Mouse (Mus musculus) left cerebral cortex, adult 2 months (tissue): ENCODE results near the gene Ankrd39. TPM values are rescaled to one million over a fixed set of nuclear protein-coding genes. Genes with fewer than 3 reads are reported as not detected.

Experiments used
- DNase-seq, 2 experiments: peaks; one replicate each; pipeline ENCODE4 v3.0.0; 2021 to 2022; ENCODE audit warnings: low spot score in 2 of 2, mixed read lengths in 1 of 2; ENCODE audit errors: extremely low spot score in 1 of 2
- H3K27ac ChIP-seq: fragments of 200-600 bp; 2 replicates; pipeline ENCODE4 v1.8.1; 2022
- H3K4me3 ChIP-seq: fragments of 200-600 bp; 2 replicates; pipeline ENCODE4 v1.8.1; 2022
- CTCF ChIP-seq: fragments of 200-600 bp; IDR thresholded peaks from 2 replicates; pipeline ENCODE4 v1.8.1; 2022; ENCODE audit warnings: antibody characterized with exemption, mild to moderate bottlenecking, moderate library complexity
- intact Hi-C: fragments of 180-260 bp; cut with DNase I; formaldehyde crosslinking; loops from one replicate; pipeline ENCODE4 v1.15.1; 2025
- long read RNA-seq, 2 experiments: library from polyadenylated mRNA; stranded (forward); transcript quantifications; one replicate each; pipeline ENCODE4 v2.0.0; 2021; ENCODE audit warnings: borderline mapping rate in 2 of 2
- total RNA-seq, 2 experiments: library from RNA; stranded (reverse); gene quantifications; 2 replicates each; pipeline ENCODE4 v1.2.3; 2021

The Ankrd39 gene
- total RNA-seq = 10 to 100 TPM; 12.0 to 14.8 TPM
- long read RNA-seq, experiment 1, transcript Ankrd39-203 (4 exons, 2,646 nt) = major isoform, 5 of 7 reads
- long read RNA-seq, experiment 1, partial matches to known transcripts = 0 of 7 reads
- long read RNA-seq, experiment 1, other reads (novel, unspliced or antisense) = 1 of 7 reads
- long read RNA-seq, experiment 2, partial matches to known transcripts = 0 of 12 reads
- long read RNA-seq, experiment 2, other reads (novel, unspliced or antisense) = 3 of 12 reads

GRCm38 (mm10) chr1:36546888-36547471, at the start of gene Ankrd39:
Ankrd39 (minus strand) TSS chr1:36547445.
- intact Hi-C loops = loop anchor here (1.0 to 2.0 kb wide), 4 partner anchors 88 to 198 kb away; no protein-coding TSS in a partner anchor
- DNase-seq = peak; percentile 96 to 97
- peak within 1 kb of the TSS; percentile 84 for H3K4me3 ChIP-seq
- H3K27ac ChIP-seq = peak within 1 kb of the TSS; percentile 93
- TF ChIP-seq CTCF = peak; percentile 97

- no peak for TF ChIP-seq CTCF
- peak in 1 of 2 experiments; percentile 42 for DNase-seq
- Histone ChIP-seq H3K4me3 (no peak overlapping the region), H3K27ac (no peak overlapping the region)
- intact Hi-C loops = no loop called here
Measured at GRCm38 (mm10) chr1:36596114-36596513, 48.9 kb upstream of the Ankrd39 start.

GRCm38 (mm10) chr1:36595167-36595931, 48.1 kb upstream of the Ankrd39 start:
- no peak for TF ChIP-seq CTCF
- H3K27ac ChIP-seq = no peak overlapping the region
- no peak for DNase-seq
- intact Hi-C loops = no loop called here
- no peak overlapping the region for H3K4me3 ChIP-seq

DNA sequence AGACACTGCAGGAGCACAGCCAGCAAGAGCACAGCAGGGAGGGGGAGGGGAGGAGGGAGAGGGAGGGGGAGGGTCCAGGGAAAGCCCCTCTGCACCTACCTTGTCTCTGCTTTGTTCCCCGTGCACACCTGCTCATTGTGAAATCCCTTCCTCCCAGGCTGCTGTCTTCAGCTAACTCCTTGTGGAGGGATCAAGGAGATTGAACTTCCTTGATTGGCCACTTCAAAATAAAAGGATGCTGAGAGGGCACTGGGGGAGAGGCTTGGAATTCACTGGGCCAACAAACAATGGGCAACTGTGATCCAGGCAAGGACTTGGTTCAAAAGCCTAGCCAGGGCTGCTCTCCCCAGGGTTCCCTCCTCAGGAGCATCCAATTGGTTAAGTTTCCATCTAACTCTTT, 45.9 kb upstream of the Ankrd39 start:
- no peak overlapping the region for H3K4me3 ChIP-seq
- intact Hi-C loops = no loop called here
- no peak overlapping the region for H3K27ac ChIP-seq
- DNase-seq = no peak
- no peak for TF ChIP-seq CTCF

DNA sequence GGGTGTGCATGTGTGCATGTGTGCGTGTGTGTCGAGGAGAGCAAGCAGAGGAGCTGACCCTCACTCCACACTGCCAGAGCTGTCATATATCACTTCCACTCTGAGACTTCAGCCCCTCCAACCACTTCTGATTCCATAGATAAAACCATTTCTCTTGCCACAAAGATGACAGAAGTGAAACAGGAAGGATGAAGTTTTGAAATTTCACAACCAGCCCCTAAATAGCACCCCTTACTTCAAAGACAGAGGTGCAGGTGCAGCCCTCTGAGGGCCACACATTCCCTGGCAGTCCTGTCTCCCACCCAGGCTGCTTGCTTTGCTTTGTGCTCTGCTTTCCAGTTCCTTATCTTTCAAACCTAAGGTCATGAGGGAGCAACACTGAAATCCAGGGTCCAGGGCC, 44.2 kb upstream of the Ankrd39 start:
- H3K4me3 ChIP-seq = no peak overlapping the region
- no peak for DNase-seq
- intact Hi-C loops = no loop called here
- TF ChIP-seq CTCF = no peak
- no peak overlapping the region for H3K27ac ChIP-seq

- intact Hi-C loops = no loop called here
- Histone ChIP-seq H3K4me3 (no peak overlapping the region), H3K27ac (no peak overlapping the region)
- no peak for DNase-seq
- no peak for TF ChIP-seq CTCF
Measured at GRCm38 (mm10) chr1:36590664-36591063, 43.4 kb upstream of the Ankrd39 start.

GRCm38 (mm10) chr1:36589486-36589885, 42.2 kb upstream of the Ankrd39 start:
- Histone ChIP-seq H3K27ac (peak overlapping the region; percentile 32; the same call in 1 of the 2 replicates), H3K4me3 (no peak overlapping the region)
- intact Hi-C loops = no loop called here
- no peak for DNase-seq
- TF ChIP-seq CTCF = no peak

DNA sequence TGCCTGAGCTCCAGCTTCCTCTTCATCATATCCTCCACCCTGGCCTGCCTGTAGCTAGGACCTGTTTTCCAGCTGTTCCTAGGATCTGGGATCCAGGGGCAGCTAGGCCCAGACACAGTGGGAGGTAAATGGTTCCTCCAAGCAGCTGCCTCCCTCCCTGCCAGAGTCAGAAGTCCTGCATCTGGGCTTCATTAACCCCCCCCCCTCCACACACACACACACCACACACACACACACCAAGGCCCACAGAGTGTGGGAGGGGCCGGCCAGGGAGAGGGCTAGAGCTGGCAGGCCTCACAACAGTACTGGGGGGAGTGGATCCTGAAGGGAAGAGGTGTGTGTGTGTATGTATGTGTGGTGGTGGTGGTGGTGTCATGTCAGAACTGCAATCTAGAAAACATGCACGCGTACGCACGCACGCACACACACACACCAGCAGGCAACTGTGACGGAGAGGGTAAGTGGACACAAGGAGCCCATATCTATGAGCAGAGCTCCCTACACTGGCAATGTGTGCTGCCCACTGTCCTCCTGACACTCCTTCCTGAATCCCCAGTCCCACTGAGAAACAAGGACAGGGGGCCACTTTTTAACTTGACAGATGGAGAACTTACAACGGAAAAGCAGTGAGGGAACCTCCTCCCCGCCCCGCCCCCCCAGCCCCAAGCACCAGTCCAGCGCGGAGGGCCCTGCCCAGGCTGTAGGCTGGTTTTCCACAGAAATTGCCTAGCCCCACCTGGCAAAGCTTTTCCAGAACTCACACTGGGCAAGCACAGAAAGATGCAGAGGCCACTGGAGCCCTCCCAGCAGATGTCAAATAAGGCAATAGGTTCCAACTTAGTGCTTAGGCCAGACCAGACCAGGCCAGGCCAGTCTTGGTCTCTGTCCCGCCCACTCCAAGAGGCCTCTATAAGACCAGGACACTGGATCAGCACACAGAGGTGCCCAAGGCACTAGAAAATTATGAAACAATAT, 41.5 kb upstream of the Ankrd39 start:
- intact Hi-C loops = no loop called here
- H3K27ac ChIP-seq = peak overlapping the region; percentile 32; the same call in 1 of the 2 replicates
- no peak for TF ChIP-seq CTCF
- H3K4me3 ChIP-seq = no peak overlapping the region
- no peak for DNase-seq

- H3K27ac ChIP-seq = no peak overlapping the region
- no peak for TF ChIP-seq CTCF
- intact Hi-C loops = no loop called here
- DNase-seq = no peak
- H3K4me3 ChIP-seq = no peak overlapping the region
Measured at GRCm38 (mm10) chr1:36587860-36588259, 40.6 kb upstream of the Ankrd39 start.

- H3K4me3 ChIP-seq = no peak overlapping the region
- TF ChIP-seq CTCF = no peak
- H3K27ac ChIP-seq = no peak overlapping the region
- DNase-seq = no peak
- intact Hi-C loops = no loop called here
Measured at GRCm38 (mm10) chr1:36586288-36586687, 39.0 kb upstream of the Ankrd39 start.

- H3K27ac ChIP-seq = no peak overlapping the region
- no peak for DNase-seq
- H3K4me3 ChIP-seq = no peak overlapping the region
- TF ChIP-seq CTCF = no peak
- intact Hi-C loops = no loop called here
Measured at GRCm38 (mm10) chr1:36583408-36584116, 36.3 kb upstream of the Ankrd39 start.
